45 mouse cellular contexts compared by ENCODE assay signal in the genomic region with DNA sequence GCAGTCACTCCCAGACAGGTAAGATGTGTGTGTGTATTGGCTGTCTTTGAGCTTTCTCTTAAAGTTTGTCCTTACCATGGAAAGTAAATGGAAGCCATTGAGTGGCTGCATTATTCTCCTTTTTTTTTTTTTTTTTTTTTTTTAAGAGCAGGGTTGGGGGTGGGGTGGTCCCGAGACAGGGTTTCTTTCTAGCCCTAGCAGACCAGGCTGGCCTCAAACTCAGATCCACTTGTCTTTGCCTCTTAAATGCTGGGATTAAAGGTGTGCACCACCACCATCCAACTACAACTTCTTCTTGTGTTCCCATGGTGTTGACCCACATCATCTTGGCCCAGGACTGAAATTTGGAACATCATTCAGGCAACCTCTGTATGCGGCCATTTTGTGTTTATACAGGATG. TPM values are rescaled to one million over a fixed set of nuclear protein-coding genes. Genes with fewer than 3 reads are reported as not detected.
"Had no signal": no experiment of that assay in that cellular context is flagged by ENCODE, and none has a peak within 500 bp of the region (broad histone marks: within the 10 kb centered on the region; RNA-seq: fewer than 3 reads in every experiment).

No protein-coding gene starts in this region.

- H3K4me3 ChIP-seq: heart, embryonic 12.5 days; heart, embryonic 13.5 days; heart, embryonic 15.5 days; hindbrain, embryonic 10.5 days; hindbrain, embryonic 12.5 days; hindbrain, embryonic 13.5 days; hindbrain, embryonic 15.5 days; intestine, embryonic 15.5 days; kidney, embryonic 15.5 days; layer of hippocampus, adult 2 months; left cerebral cortex, adult 2 months had no signal

- H3K9me3 ChIP-seq: heart, embryonic 12.5 days; heart, embryonic 13.5 days; heart, embryonic 15.5 days; hindbrain, embryonic 10.5 days; hindbrain, embryonic 12.5 days; hindbrain, embryonic 13.5 days; hindbrain, embryonic 15.5 days; intestine, embryonic 15.5 days; kidney, embryonic 15.5 days had no signal

- H3K27ac ChIP-seq: heart, embryonic 13.5 days; heart, embryonic 15.5 days; hindbrain, embryonic 10.5 days; hindbrain, embryonic 12.5 days; hindbrain, embryonic 13.5 days; hindbrain, embryonic 14.5 days; hindbrain, embryonic 15.5 days; hindbrain, postnatal 0 days; intestine, embryonic 15.5 days; kidney, embryonic 15.5 days; kidney, postnatal 0 days; layer of hippocampus, adult 2 months; left cerebral cortex, adult 2 months had no signal

- H3K9ac ChIP-seq: heart, embryonic 12.5 days; heart, embryonic 13.5 days; heart, embryonic 15.5 days; hindbrain, embryonic 12.5 days; hindbrain, embryonic 13.5 days; hindbrain, embryonic 14.5 days; hindbrain, embryonic 15.5 days; intestine, embryonic 15.5 days; kidney, embryonic 15.5 days had no signal

- H3K27me3 ChIP-seq: heart, embryonic 12.5 days; heart, embryonic 13.5 days; heart, embryonic 15.5 days; hindbrain, embryonic 12.5 days; hindbrain, embryonic 13.5 days; hindbrain, embryonic 15.5 days; intestine, embryonic 15.5 days; kidney, embryonic 15.5 days had no signal

- DNase-seq: heart, postnatal 10 days; heart, postnatal 36 days; heart, postnatal 4 days; kidney, adult 11 months; kidney, adult 18-20 months; kidney, adult 2 months; kidney, adult 8-10 months; kidney, adult 9 months; kidney, postnatal 14 days; kidney, postnatal 25 days; kidney, postnatal 36 days; kidney, postnatal 4 days; layer of hippocampus, adult 9-11 months; layer of hippocampus, postnatal 36 days had no signal

RNA-seq across cellular contexts. Expression of gene Gm10197, which starts 2.0 kb away (rescaled TPM):
- total RNA-seq: heart, postnatal 10 days; heart, postnatal 25 days; heart, postnatal 36 days; heart, postnatal 4 days; hematopoietic stem cell, adult 5-6 weeks; hindbrain, postnatal 0 days; layer of hippocampus, adult 2 months; layer of hippocampus, adult 8-10 months; layer of hippocampus, postnatal 10 days; layer of hippocampus, postnatal 14 days; layer of hippocampus, postnatal 25 days; layer of hippocampus, postnatal 36 days; left cerebral cortex, adult 18-20 months; left cerebral cortex, adult 2 months; left cerebral cortex, adult 8-10 months had no signal
- polyA plus RNA-seq: heart, embryonic 12.5 days; heart, embryonic 13.5 days; heart, embryonic 14.5 days; heart, embryonic 15.5 days; heart, postnatal 0 days; hindbrain, embryonic 10.5 days; hindbrain, embryonic 11.5 days; hindbrain, embryonic 12.5 days; hindbrain, embryonic 13.5 days; hindbrain, embryonic 14.5 days; hindbrain, embryonic 15.5 days; hindbrain, embryonic 16.5 days; hindbrain, postnatal 0 days; inflammation-experienced regulatory T-cells, adult 6 months; intestine, embryonic 16.5 days; intestine, postnatal 0 days; kidney, adult 2 months; kidney, embryonic 15.5 days; kidney, embryonic 16.5 days; kidney, postnatal 0 days; large intestine, adult 2 months had no signal
